Mouse (Mus musculus) liver, embryonic 14.5 days (tissue): ENCODE measurements at regions not wholly inside any gene's neighbourhood (a gene's known extent, or its start where the extent isn't known, plus 50 kb on each side); places are given as distances from the start of the nearest gene placed in this dataset.

Experiments used
- CTCF ChIP-seq: IDR thresholded peaks from 2 replicates; pipeline ENCODE4 v1.5.1; 2016; ENCODE audit warnings: antibody characterized with exemption, low read depth, control low read depth
- EP300 ChIP-seq: IDR thresholded peaks from 2 replicates; pipeline ENCODE4 v1.6.1; 2016; ENCODE audit warnings: antibody characterized with exemption, low read depth

- no peak for TF ChIP-seq EP300
- no peak for TF ChIP-seq CTCF
Observed at GRCm38 (mm10) chr17:80782233-80782632, 53.9 kb upstream of the Map4k3 start.
